Mouse (Mus musculus) kidney, adult 18-20 months (tissue): ENCODE data around the gene Cyp2b19.
"Not testable (repeated sequence)": the region's sequence is repeated elsewhere in the genome, so short reads cannot be mapped to it uniquely, and the experiment has no call there.

Experiments
- DNase-seq: peaks from one replicate; pipeline ENCODE4 v3.0.0; 2021

Gene Cyp2b19

DNA sequence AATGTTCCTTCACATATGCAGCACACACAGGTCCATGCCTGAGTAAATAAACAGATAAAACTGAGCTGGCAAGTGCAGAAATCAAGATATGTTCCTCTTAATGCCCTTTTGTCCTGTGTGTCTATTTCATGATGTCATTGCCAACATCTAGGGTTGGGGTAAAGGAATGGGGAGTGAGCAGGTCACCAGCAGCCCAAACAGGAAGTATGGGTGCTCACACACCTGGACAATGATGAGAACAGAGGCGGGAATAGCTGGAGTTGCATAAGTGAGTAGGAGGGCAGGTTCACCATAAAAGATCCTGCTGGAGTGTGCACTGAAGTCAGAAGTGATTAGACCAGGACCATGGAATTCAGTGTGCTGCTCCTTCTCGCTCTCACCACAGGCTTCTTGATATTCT is at the start of gene Cyp2b19:
TSS of gene Cyp2b19 (plus strand) at position 301 of the 400 bp plus-strand sequence.
- DNase-seq, result no peak

DNA sequence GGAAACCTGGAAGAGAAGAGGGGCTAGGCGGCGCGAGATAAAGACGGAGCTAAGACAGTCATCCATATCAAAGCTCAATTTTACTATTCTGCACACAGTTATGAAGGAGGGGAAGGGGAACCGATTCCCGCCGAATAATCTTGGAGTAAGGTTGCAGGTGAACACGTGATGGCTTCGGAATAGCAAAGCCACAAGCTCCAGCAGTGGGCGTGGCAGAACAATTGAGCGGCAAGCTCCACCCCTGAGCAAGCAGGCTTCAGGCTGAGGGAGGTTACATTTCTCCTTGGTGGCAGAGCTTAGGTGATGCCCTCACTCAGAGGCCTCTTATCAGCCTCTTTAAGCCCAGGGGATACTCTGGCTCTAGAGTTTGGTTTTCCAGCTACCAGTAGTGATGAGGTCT is 45.9 kb upstream of the Cyp2b19 start:
- no peak for DNase-seq

DNA sequence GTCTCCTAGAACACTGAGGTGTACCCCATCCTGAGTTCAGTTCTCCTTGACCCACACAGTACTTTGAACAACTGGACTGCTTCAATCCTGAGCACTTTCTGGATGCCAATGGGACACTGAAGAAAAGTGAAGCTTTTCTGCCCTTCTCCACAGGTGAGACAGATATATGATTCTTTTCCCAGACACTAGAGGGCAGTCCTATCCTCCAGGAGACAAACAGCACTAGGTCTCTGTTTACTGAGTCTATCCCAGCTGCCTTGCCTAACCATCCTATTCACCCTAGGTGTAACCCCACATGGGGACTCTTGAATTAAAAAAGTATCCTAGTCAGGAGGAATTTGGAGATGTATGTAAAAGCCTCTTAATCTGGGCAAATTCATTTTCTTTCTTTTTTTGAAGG is 18.0 kb upstream of the Cyp2b19 start:
- DNase-seq, result no peak

DNA sequence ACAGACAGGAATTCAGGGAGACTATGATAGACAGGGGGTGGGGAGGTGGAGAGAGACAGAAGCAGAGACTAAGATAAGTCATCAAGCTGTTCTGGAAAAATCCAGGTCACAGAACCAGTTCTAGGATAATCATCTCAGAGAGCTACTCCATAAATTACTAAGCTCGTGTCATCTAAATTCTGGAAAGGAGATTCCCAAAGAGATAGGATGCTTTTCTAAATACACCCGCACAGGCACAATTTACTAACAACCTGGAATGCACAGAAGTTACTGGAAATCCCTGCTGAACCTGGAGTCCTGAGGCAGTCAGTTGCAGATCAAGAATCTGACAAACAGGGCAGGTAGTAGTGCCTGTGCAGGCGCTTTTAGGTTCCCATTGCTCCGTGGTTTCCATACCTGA is 13.0 kb upstream of the Cyp2b19 start:
- DNase-seq, result no peak

DNA sequence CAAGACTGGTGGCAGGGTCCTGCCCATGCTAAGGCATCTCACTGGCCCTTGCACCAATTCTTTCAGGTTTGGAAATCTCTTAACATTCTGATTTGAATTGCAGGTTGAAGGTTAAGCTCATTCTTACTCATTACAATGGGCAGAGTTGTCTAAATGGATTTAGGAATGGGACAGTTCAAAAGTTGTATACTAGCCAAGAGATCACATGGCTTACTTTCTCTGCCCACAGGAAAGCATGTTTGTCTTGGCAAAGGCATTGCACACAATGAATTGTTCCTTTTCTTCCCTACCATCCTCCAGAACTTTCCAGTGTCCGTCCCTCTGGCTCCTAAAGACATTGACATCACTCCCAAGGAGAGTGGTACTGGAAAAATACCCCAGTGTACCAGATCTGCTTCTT is 11.5 kb upstream of the Cyp2b19 start:
- no peak for DNase-seq

DNA sequence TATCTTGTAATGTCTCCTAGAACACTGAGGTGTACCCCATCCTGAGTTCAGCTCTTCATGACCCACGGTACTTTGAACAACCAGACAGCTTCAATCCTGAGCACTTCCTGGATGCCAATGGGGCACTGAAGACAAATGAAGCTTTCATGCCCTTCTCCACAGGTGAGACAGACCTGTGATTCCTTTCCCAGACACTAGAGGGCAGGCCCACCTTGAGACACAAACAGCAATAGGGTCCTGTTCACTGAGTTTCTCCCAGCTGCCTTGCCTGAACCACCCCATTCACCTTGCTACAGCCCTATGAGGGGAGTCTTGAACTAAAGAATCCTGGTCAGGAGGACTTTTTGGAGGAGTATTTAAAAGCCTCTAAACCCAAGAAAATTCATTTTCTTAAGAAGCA is 10.1 kb downstream of the Cyp2b19 start:
- peak; percentile 52 for DNase-seq

DNA sequence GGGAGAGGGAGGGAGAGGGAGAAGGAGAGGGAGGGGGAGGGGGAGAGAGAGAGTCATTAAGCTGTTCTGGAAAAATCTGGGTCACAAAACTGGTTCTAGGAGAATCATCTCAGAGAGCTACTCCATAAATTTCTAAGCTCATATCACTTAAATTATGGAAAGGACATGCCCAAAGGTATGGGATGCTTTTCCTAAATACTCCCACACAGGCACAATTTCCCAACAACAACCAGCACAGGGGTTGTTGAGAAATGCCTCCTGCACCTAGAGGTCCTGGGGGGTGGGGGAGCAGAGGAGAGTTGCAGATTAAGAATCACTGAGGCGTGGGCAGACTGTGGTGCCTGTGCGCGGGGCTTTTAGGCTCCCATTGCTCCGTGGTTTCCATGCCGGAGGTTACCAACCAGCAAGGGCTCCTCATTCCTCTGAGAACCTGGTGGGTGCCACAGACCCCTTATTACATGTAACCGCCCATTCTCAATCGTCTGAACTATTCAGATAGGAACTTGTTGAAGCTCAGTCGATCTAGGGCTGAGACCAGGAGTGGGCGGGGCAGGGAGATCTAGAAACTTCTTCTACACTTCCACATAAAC is 13.0 kb downstream of the Cyp2b19 start:
- no peak for DNase-seq

DNA sequence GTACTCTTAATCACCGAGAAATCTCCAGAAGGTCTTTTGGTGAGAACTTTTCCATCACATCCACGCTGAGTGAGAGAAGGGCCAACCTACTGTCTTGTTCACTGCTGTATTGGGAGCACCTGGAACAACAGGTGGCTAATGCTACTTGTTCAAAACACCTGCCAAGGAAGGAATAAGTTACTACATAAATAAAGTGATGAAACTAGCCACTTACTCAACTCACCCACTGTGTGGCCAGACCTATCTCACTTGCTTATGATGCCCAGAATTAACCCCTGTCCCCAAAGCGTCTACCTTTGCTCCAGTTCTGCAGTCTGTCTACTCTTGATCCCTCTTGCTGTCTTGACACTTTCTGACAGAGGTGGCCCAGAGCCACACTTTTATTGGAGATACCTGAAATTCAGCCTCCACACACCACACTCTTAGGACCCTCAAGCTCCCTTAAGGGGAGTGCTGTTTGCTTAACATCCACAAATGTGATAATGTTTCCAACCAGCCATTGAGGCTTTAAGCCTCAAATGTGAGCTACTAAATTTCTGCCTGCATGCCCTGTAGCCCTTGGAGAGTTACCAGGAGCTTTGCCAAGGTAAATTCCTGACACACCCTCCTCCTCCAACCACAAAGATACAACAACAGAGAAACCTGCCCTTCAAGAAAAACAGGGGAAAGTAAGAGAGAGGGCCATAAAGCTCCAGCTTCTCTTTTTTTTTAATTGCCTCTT is 16.1 kb downstream of the Cyp2b19 start:
- DNase-seq, result no peak

DNA sequence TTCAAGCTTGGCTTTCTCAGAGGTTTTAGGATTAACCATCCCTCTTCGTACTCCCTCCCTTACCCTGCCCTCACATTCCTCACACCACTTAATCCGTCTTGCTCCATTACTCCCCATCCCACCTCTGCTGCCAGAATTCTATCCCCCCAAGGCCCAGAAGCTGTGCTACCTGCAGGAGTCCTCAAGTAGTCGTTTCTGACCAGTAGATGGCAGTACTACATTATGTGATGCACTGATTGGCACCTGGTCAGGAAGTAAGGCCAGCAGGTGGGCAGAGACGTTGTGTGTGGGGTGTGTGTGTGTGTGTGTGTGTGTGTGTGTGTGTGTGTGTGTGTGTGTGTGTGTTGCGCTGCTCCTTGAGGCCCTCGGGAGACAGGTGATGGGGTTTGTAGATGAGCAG is 18.9 kb downstream of the Cyp2b19 start:
- peak; percentile 28 for DNase-seq

DNA sequence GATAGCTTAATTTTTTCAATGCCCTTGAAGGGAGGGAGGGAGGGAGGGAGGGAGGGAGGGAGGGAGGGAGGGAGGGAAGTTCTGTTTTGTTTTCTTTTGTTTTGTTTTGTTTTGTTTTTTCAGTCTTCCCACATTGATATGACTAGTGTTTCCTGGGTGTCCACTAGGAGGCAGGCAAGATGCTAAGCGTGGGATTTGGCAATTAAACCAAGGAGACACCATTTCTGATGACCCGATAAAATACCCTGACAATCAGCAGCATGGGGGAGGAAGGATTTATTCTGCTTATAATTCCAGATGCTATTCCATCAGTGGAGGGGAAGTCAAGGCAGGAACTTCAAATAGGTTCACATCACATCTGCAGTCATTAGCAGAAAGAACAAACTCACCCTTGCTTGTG is 20.9 kb downstream of the Cyp2b19 start:
- DNase-seq, result no peak

DNA sequence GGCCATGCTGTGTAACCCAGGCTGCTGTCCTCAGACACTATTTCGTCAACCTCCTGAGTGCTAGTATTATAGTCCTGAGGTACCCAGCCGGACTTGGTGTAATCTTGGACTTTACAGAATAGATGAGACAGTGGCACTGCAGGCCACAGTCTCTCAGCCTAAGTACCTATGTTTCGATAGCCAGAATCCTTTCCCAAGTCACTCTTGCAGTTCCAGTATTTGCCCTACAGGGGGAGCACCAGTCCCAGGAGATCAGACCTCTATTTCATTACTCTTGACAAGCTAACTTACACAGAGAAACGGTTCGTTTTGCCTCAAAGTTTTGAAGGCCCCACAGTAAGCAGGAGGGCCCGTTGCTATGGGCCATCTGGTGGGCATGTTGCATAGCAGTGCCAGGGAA is 21.5 kb downstream of the Cyp2b19 start:
- peak; percentile 78 for DNase-seq

DNA sequence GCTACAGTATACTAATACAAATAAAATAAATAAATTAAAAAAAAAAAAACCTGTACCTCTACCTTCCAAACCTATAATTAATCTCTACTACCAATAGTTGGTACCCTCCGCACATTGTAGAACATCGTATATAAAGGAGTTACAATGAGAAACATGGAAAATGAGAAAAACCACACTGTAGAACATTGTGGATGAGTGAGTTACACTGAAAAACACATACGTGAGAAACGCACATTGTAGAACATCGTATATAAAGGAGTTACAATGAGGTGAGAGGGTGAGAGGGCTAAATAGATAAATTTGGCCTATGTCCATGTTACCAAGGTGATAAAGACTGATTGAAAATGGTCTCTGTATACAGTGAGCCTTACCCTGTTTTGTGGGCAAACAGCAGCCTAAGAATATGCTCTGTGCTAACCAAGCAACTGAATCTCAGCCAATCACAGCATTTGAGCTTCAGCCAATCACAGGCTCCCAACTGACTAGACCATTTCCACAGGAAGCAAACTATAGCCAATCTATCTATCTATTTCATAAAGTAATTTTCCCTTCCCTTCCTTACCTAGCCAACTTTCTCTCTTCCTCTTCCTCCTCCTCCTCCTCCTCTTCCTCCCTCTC is 23.0 kb downstream of the Cyp2b19 start:
- DNase-seq, result no peak

DNA sequence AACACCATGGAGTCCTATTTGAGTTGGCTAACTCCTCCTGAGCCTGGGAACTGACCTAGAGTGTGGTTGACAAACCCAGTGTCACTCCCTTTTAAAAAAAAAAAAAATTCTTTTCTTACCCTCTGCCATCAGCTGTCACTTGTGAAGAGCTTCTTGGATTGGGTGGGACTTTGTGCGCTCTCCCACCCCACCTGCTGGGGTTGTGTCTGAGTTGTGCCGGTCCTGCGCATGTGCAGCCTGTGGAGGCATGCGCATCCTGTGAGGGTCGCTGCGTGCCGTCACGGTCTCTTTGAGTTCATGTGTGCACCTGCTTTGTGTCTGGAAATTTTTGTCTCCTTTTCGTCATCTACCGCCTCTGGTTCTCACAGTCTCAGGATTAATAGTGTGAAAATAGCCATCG is 23.6 kb downstream of the Cyp2b19 start:
- DNase-seq, result no peak

DNA sequence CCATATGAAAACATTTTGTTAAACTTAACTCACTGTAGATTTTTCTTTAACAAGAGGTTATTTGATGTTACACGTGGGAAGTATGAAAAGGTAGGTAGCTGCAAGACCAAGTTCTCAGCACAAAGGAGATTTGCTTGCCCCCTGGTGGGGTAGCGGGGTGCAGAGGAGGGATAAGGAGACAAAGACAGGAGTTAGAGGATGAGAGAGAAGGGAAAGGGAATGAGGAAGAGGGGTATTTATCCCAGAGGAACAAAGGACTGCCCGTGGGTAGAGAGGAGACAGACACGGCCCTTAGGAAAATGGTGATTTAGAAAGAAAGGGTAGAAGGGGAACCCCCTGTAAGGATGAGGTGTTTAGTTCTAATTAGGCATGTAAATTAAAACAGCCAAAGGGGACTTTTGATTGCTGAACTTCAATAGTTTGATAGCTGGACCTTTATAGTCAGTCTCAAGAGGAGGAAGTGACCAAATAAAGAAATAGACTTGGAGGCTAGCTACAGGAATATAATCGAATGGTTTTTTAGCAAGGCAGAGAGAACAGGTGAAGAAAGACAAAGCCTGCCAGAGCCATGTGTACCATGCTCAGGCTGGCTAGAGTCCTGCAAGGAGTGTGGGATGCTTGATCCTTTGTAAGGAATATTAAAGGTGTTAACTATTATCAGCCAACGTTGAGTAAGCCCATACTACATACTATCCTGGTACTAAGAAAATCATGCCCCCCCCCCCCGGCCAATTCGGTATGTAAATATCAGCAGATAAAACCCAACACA is 24.2 kb downstream of the Cyp2b19 start:
- no peak for DNase-seq

DNA sequence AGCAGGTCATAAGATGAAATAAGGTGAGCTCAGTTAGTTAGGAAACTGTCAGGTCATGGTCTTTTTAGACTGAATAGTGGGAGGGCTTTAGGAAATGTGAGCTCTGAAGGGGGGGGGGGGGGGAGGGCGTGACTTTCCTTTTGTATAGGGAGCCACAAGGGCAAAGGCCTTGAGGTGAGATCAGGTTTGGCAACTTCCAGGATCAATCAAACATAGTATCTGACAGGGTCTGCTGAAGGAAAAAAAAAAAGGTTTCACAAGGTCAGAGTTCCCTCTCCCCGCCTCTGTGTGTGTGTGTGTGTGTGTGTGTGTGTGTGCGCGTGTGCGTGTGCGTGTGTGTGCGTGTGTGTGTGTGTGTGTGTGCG is 24.8 kb downstream of the Cyp2b19 start:
- no peak for DNase-seq

DNA sequence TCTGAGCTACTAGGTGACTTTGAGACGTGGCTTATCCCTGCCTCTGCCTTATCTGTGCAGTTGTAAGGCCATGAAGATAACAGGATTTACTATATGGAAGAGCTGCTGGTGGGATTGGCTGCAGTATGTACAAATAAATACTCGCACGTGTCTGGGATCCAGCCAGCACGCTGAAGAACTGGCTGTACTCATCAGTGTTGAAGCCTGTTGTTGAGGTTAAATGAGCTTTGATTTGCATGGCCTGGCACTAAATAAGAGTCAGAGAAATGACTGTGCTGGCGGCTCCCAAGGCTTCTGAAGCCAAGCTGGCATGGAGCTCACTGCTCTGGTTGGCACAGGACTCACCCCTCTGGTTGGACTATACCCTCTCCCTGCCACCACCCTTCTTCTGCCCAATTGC is 26.2 kb downstream of the Cyp2b19 start:
- peak; percentile 90 for DNase-seq

DNA sequence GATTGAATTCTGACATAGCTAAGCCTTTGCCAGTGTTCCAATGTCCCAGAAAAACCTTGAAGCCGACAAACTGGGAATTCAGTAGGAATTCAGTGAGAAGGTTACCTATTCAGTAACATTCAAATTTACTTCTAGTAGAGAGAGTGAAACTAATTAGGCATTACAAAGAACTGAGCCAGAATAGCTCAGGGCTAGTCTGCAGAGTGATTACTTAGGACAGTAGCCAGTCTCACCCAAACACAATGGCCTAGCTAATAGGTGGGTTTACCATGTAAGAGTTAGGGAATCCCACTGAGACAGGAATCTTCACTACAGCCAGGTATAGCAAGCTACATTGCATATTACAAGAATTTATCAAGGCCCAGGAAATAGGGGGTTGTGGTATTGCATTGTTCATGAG is 29.1 kb downstream of the Cyp2b19 start:
- DNase-seq, result not testable (repeated sequence)

DNA sequence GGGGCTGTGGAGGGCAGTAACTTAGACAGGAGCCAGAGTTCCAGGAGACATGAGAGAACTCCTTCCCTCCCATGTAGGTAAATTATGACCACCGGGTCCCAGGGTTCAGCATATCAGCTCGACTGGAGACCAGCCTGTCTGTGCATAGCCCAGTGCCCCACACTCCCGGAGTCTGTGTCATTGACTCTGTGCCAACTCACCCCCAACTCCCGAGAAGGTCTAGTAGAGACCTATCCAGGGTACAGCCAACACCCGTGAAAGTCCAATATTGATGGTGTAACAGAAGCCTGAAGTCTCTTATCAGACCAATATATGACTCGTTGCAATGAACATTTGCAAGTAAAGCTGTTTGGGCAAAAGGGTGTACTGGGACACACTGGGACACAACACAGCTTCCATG is 33.0 kb downstream of the Cyp2b19 start:
- DNase-seq, result no peak

DNA sequence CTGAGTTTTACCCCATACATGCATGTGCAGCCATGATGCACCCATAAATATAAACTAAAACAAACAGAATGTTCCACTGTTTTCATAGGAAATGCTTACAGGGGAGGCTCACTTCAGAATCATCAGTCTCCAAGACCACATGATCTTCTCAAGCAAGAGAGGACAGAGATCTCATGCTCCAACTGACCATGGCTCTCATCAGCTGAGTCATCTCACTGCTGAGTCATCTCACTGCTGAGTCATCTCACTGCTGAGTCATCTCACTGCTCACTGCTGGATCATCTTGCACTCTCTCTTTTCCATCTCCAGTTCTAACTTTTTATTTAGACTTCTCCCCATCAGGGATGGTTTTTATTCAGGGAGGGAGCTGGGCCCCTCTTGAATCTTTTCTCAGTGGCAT is 43.2 kb downstream of the Cyp2b19 start:
- no peak for DNase-seq

DNA sequence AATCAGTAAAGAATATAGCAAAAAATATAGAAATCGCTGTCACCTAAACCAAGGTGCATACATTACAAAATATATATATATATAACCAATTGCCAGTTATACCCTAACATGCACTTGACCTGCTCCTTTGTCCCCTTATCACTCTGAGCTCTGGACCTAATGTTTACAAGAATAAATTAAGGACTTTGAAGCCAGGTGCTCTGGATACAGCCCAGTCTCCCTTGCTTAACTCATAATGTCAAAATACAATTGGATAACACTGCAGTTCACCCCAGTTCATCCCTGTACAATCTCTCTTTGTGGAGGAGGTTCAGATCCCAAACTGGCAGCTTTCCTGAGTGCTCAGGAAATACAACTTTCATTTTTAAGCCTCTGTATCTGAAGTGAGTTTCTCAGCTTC is 44.1 kb downstream of the Cyp2b19 start:
- DNase-seq, result no peak

DNA sequence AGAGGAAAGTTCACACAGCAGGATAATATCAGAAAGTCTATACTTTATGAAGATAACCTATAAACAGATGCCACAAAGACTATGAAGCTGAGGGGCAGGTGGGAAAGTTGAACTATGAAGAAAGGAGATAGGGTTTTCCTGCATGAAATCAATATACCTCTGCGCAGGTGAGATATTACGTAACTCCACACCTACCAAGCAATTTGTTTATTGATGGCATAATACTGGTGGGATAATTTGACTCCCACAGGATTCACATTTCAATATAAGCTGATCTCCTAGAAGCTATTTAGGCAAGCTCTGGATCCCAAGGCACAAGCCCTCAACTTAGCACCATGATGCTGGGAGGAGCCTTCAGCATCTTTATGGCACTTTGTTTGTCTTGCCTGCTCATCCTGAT is 51.6 kb downstream of the Cyp2b19 start, which contains the start of gene Cyp2g1:
TSS of gene Cyp2g1 (plus strand) at position 301 of the 400 bp plus-strand sequence.
- DNase-seq, result no peak
